Mouse (Mus musculus): ENCODE results near the gene Taf3.

Gene Taf3

GRCm38 (mm10) chr2:9890251-9890650 is 158.1 kb downstream of the Taf3 start:
- no peak for DNase-seq (ENCODE audit: low read depth, low spot score)

GRCm38 (mm10) chr2:9889651-9890183 is 158.7 kb downstream of the Taf3 start, which contains the start of gene Gata3:
Gata3 (minus strand) TSS chr2:9890034.
- no peak for DNase-seq (ENCODE audit: low read depth, low spot score)

- no peak for DNase-seq (ENCODE audit: low read depth, low spot score)
Observed at GRCm38 (mm10) chr2:9888913-9889650, 159.3 kb downstream of the Taf3 start, which contains the start of gene 9230102O04Rik. 9230102O04Rik (minus strand) TSS chr2:9889540.

- DNase-seq (ENCODE audit: low read depth, low spot score): no peak
Observed at GRCm38 (mm10) chr2:9887636-9888035, 160.8 kb downstream of the Taf3 start.

GRCm38 (mm10) chr2:9886921-9887610 is 161.3 kb downstream of the Taf3 start:
- no peak for DNase-seq (ENCODE audit: low read depth, low spot score)

GRCm38 (mm10) chr2:9886031-9886430 is 162.4 kb downstream of the Taf3 start:
- no peak for DNase-seq (ENCODE audit: low read depth, low spot score)

GRCm38 (mm10) chr2:9885217-9885770 is 163.1 kb downstream of the Taf3 start:
- DNase-seq (ENCODE audit: low read depth, low spot score): no peak

- DNase-seq (ENCODE audit: low read depth, low spot score): no peak
Observed at GRCm38 (mm10) chr2:9884533-9885216, 163.7 kb downstream of the Taf3 start.

GRCm38 (mm10) chr2:9883803-9884532 is 164.4 kb downstream of the Taf3 start:
- no peak for DNase-seq (ENCODE audit: low read depth, low spot score)

GRCm38 (mm10) chr2:9882926-9883802 is 165.2 kb downstream of the Taf3 start:
- DNase-seq (ENCODE audit: low read depth, low spot score): no peak

GRCm38 (mm10) chr2:9882371-9882925 is 165.9 kb downstream of the Taf3 start:
- DNase-seq (ENCODE audit: low read depth, low spot score): no peak

- no peak for DNase-seq (ENCODE audit: low read depth, low spot score)
Observed at GRCm38 (mm10) chr2:9881611-9882023, 166.8 kb downstream of the Taf3 start.

- no peak for DNase-seq (ENCODE audit: low read depth, low spot score)
Observed at GRCm38 (mm10) chr2:9881051-9881591, 167.3 kb downstream of the Taf3 start, which contains the start of gene 4930412O13Rik. 4930412O13Rik (plus strand) TSS chr2:9881252.

GRCm38 (mm10) chr2:9880271-9880670 is 168.1 kb downstream of the Taf3 start:
- DNase-seq (ENCODE audit: low read depth, low spot score): no peak

- no peak for DNase-seq (ENCODE audit: low read depth, low spot score)
Observed at GRCm38 (mm10) chr2:9879493-9879892, 168.9 kb downstream of the Taf3 start.

- DNase-seq (ENCODE audit: low read depth, low spot score): no peak
Observed at GRCm38 (mm10) chr2:9879092-9879491, 169.3 kb downstream of the Taf3 start.

GRCm38 (mm10) chr2:9878564-9879081 is 169.8 kb downstream of the Taf3 start:
- no peak for DNase-seq (ENCODE audit: low read depth, low spot score)

GRCm38 (mm10) chr2:9877966-9878563 is 170.3 kb downstream of the Taf3 start:
- DNase-seq (ENCODE audit: low read depth, low spot score): no peak

- no peak for DNase-seq (ENCODE audit: low read depth, low spot score)
Observed at GRCm38 (mm10) chr2:9877326-9877690, 171.1 kb downstream of the Taf3 start.
